7 mouse cellular contexts compared by ENCODE assay signal in the genomic region with DNA sequence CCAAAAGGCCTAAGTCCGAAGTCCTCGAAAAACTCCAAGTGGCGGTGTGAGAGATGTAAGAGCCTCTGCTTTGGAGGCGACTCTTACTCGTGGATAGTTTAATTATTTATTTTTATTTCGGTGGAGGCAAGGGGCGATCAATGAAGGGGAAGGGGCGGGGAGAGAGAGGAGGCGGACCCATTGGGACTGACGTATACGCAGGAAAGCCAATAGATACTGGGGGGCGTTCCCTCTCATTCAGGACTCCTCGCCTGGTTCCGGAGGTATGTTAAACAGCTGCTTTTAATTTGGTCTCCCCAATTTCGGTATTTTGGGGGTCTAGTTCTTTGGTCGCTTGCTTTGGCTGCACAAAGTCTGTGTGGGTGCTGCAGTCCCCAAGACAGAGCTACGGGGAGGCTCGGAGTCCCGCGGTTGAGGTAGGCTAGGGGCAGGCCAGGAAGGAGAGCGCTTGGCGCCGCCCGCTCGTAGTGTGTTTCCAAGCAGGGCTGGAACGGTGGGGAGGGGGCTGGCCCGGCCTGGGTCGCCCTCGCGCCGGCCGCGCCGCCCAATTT. TPM values are rescaled to one million over a fixed set of nuclear protein-coding genes. Genes with fewer than 3 reads are reported as not detected.
DNase-seq lines count a peak whose midpoint lies in the region; ATAC-seq lines count a peak whose summit lies in the region.

Sin3a (plus strand) TSS at position 240 of the 551 bp plus-strand sequence.

- H3K4me1 ChIP-seq in intestine, embryonic 16.5 days (ENCODE audit: control insufficient read depth, insufficient read depth, low read length): peaks cover 15% of the 10 kb centered on the region

- peak within 1 kb of the TSS; percentile 83 for H3K9ac ChIP-seq in intestine, embryonic 16.5 days (ENCODE audit: low read depth, low read length)

- no peak for ATAC-seq in intestine, embryonic 16.5 days

- peak within 1 kb of the TSS; percentile 90 for H3K4me3 ChIP-seq in intestine, embryonic 16.5 days (ENCODE audit: low read length)

- WGBS in intestine, embryonic 16.5 days: 0% methylated on average over 34 of the region's 34 CpGs

- peak within 1 kb of the TSS; percentile 100 for H3K27ac ChIP-seq in intestine, embryonic 16.5 days (ENCODE audit: low read length)

- H3K36me3 ChIP-seq in intestine, embryonic 16.5 days (ENCODE audit: control insufficient read depth, insufficient read depth, low read length): no peaks in the 10 kb centered on the region

- H3K27me3 ChIP-seq in intestine, embryonic 16.5 days (replicated peaks; ENCODE audit: control insufficient read depth, insufficient read depth, low read length): no peaks in the 10 kb centered on the region

- peak; percentile 88 for DNase-seq in adrenal gland, adult 2 months
- DNase-seq in embryo, embryonic 11.5 days (ENCODE audit: low read depth, low spot score): peak; percentile 70
- DNase-seq in gonadal fat pad, adult 2 months (ENCODE audit: low read depth): no peak
- peak; percentile 72 to 84 for DNase-seq in left cerebral cortex, postnatal 25 days (ENCODE audit: low spot score in 2 of 2)
- DNase-seq in mesoderm, embryonic 11.5 days (ENCODE audit: low read depth, low spot score): peak; percentile 85
- peak; percentile 51 to 65 for DNase-seq in right cerebral cortex, postnatal 36 days (ENCODE audit: low spot score in 2 of 2)

- intact Hi-C loops in left cerebral cortex, postnatal 25 days (cut with DNase I): loop anchor here (1.0 to 5.0 kb wide), 4 partner anchors 58 to 450 kb away; partner anchors contain the start of genes Cox5a, Imp3 and Man2c1

- peak within 1 kb of the TSS; percentile 61 for H3K4me2 ChIP-seq in intestine, embryonic 16.5 days (ENCODE audit: low read depth, low read length)

- H3K9me3 ChIP-seq in intestine, embryonic 16.5 days (ENCODE audit: control insufficient read depth, low read length): no peaks in the 10 kb centered on the region

RNA-seq across cellular contexts. Expression of gene Sin3a, which starts in this region (rescaled TPM):
- total RNA-seq in adrenal gland, adult 2 months (2021): 10 to 100 TPM; 46.2 to 49.2 TPM
- polyA plus RNA-seq in adrenal gland, adult 2 months (2012; rRNA removed): 71.0 and 101 TPM in 2 replicates
- polyA plus RNA-seq in gonadal fat pad, adult 2 months (2012; rRNA removed): 65.9 and 79.2 TPM in 2 replicates
- 22.4 and 23.3 TPM in 2 replicates for polyA plus RNA-seq in intestine, embryonic 16.5 days (2015; fragmentation: Nextera tagmentation; extraction: Ambion mirVana)
- 10 to 100 TPM; 35.2 to 44.6 TPM for total RNA-seq in left cerebral cortex, postnatal 25 days (2021)
